Mouse (Mus musculus): ENCODE data around the gene Wdr92. TPM values are rescaled to one million over a fixed set of nuclear protein-coding genes. Genes with fewer than 3 reads are reported as not detected.
"Not testable (repeated sequence)": the region's sequence is repeated elsewhere in the genome, so short reads cannot be mapped to it uniquely, and the experiment has no call there.

The Wdr92 gene
- total RNA-seq, 4 experiments from 2014 or later = 17.0 to 21.0 (median 17.6) TPM

DNA sequence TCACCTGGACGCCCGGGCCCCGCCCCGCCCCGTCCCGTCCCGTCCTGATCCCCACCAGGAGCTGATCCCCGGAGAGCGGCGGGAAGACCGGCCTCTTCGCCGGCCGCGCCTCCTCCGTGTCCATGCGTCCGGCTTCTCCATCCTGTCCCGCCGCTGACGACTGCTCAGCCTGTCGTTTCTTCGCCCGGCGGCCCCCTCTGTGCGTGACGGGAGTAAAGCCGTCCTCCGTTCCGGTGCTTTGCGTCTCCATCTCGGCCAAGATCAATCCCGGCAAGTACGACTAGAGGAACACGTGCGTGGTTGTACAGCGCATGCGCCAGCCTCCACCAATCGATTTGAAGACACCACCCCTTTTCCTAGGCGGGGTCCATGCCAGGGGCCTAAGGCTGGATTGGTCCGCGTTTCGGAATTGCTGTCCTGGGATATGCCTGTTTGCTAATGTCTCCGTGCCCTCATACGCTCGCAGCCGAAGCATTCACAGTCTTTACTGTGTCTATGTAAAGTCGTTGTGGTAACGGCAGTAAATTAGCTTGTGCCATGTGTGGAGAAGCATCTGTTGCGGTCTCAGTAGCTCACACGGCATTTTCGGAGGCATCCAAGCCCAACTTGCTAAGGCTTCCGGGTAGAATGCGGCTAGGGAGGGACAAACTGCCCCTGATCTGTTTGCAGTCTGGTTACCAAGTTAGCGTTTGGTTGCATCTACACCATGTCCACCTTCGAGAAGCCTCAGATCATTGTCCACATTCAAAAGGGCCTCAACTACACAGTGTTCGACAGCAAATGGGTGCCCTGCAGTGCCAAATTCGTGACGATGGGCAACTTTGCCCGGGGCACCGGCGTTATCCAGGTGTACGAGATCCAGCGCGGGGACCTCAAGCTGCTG lies 29.6 kb downstream of the Wdr92 start, which contains the start of gene Pno1:
Gene Pno1 (minus strand): TSS at position 311 of the 883 bp plus-strand sequence.
- peak; percentile 94 for DNase-seq

DNA sequence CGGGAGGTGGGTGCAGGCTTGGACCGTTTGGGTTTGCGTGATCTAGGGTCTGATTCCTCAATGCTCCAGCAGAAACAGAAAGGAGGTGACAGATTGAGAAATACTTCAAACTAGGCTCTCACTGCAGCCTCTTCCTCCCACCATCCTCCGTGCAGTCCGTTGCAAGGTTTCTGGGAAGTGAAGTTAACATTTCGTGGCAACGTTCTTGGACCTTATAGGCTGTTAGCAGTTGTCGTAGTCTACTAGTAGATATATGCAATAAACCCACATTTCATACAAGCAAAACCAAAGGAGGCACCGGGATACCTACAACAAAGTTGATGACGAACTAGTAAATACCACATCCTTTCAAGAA lies 30.2 kb downstream of the Wdr92 start:
- DNase-seq = no peak

DNA sequence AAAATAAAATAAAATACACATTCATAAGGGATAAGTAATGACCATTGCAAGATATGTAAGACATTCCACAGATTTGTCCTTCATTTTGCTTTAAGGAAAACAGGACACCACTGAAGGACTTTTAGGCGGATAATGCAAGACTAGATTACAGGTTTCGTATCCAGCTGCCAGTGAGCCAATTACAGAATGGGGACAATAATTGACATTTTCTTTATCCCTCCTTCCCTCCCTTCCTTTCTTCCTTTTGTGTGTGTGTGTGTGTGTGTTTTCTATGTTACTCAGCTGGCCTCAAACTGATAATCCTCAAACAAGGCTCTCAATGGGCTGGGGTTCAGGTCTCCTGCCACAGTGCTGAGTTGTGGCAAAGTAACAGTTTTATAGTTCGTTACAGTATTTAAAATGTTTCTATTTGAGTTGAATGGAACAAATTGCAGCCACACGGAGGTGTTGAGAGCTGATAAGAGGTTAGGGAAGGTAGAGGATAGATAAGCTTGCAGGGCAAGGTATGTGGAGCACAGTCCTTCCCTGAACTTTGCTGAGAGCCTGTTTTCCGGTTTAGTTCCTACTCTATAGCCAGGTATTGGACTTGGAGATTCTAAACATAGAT lies 31.1 kb downstream of the Wdr92 start:
- no peak for DNase-seq

DNA sequence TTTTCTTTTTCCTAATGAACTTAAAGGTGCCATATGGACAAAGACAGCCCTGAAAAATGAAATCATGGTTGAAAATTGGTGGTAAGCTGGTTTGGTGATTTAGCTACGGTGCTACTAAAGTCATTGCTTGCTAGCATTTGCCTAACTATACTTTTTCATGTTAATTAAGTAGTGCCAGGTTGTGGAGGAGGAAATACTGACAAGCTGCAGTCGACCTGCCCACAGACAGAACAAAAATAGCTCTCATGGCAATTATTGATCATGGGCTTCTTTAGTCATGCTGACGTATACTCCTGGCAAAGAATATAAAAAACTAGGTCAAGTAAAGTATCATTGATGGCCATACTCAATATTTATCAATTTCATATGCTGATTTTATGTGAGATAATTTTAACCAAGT lies 33.6 kb downstream of the Wdr92 start:
- DNase-seq = no peak

DNA sequence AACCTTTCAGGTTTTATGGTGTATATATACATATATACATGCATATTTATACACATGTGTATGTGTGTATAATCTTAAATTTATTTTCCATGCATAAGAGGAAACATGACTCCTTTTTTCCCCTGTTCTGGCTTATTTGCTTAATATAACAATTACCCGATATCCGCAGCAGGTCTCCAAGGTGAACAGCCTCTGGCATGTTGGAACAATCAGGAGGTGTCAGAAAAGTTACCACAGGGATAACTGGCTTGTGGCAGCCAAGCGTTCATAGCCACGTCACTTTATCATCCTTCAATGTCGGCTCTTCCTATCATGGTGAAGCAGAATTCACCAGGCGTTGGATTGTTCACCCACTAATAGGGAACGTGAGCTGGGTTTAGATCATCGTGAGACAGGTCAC lies 39.2 kb downstream of the Wdr92 start:
- DNase-seq = no peak

DNA sequence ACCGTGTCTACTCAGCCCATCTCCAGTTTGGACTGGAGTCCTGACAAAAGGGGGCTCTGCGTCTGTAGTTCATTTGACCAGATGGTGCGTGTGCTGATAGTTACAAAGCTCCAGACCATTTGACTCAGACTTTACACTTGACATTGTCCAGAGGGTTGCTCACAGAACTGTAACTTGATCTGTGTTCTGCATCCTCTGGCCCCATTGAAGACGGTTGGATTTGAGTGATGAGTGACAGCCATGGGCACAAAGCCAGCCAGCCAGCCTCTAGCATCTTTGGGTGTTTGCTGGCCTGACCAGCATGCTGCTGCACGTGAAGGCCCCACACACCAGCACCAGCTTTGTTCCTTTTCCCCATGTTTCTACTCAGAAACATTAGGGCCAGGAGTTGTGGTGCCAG lies 50.9 kb downstream of the Wdr92 start:
- no peak for DNase-seq

DNA sequence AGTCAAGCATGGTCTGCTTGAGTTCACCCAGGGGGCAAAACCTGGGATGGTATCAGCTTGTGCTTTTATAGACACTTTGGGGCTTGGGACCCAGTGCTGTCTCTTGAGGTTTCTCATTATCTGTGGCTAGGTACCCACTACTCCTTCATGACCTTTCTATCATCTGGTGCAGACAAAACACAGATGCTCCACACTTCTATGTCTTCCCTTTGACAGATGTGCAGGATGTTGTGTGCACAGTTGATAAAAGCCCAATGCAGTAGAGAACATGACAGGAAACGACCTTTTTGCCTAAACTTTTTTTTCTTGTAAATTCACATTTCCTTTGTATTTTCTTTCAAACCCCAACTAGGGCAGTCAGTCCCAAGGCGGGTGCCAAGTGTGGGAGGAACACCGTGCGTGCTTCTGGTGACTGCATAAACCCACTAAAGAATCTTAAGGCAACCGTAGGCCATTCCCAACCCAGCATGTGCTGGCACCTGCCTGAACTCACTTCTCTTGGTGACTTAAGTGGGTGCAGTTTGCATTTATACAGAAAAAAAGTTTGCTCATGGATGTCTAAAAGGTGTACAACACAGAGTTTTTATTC lies 54.6 kb downstream of the Wdr92 start:
- no peak for DNase-seq

DNA sequence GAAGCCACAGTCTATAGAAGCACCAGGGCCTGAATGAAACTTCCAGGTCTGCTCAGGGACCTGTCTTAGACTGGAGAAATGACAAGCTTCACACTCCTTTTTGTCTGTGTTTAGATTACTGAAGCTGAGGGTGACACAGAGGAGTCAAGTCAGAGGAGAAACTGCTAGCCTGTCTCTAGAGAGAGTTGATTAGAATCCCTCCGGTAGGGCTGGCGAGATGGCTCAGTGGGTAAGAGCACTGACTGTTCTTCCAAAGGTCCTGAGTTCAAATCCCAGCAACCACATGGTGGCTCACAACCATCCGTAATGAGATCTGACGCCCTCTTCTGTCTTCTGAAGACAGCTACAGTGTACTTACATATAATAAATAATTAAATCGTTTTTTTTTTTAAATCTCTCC lies 56.7 kb downstream of the Wdr92 start:
- not testable (repeated sequence) for DNase-seq

DNA sequence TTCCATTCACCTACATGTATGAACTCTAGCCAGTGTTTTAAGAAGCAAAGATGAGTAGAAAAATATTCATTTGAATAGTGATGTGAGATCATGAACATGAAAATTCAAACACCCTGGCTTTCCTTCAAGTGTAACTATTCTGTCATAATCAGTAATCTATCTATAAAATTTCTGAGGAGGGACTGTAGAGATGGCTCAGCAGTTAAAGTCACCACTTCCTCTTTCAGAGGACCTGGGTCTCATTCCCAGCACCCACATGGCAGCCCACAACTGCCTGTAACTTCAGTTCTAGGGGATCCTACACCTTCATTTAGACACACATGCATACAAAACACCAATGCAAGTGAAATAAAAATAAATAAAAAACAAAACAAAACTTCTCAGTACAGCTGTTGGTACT lies 66.8 kb downstream of the Wdr92 start:
- no peak for DNase-seq

DNA sequence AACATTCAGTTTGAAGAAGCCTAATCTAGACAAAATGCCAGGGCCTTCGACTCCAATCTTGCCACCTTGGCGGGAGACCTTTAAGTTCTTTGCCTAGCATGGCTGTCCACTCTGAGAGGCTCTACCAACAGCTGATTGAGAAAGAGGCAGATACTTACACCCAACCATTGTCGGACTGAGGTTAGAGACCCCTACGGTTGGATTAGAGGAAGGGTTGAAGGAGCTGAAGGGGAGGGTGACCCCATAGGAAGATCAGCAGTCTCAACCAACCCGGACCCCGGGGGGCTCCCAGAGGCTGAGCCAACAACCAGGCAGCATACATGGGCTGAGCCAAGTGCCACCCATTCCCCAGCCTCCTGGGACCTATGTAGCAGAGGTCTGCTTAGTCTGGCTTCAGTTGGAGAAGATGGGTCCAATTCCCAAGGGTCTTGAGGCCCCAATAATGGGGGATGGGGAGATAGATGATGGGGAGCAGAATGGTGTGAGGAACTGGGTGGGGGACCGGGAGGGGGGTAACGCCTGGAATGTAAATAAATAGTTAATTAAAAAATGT lies 75.0 kb downstream of the Wdr92 start:
- DNase-seq = no peak

DNA sequence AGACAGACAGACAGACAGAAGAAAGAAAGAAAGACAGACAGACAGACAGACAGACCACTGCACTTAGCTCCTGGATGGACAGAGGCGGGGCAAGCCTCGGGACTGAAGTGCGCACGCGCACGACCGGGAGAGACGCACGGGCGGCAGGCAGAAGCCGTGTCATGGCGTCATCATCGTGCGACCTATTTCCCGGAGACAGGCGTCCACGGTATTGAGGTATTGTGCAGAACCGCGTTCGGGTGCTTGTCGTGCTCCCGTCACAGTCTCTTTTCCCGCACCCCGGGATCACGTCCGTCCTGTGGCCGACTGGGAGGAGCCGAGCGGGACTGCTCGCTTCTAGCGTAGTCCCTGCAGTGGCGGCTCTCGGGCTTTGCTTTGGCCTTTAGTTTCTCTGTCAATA lies 75.5 kb downstream of the Wdr92 start, which contains the start of gene C1d:
Gene C1d (plus strand): TSS at position 137 of the 400 bp plus-strand sequence.
- DNase-seq = peak; percentile 91

DNA sequence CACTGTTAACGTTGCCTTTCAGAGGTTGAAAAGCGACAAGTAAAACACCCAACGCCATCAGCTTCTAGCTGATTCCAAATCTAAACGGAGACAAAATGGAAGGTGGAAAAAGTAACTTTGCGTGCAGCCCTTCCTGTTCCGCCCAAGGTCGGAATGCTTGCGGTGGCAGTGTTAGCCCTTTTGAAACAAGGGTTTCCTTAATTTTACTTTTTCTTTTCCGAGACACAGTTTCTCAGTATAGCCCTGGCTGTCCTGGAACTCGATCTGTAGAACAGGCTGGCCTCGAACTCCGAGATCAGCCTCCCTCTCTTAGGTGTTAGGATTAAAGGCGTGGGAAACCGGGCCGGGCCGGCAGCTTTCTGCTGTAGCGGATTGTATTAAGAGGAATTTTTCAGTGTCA lies 76.0 kb downstream of the Wdr92 start:
- DNase-seq = peak; percentile 7

DNA sequence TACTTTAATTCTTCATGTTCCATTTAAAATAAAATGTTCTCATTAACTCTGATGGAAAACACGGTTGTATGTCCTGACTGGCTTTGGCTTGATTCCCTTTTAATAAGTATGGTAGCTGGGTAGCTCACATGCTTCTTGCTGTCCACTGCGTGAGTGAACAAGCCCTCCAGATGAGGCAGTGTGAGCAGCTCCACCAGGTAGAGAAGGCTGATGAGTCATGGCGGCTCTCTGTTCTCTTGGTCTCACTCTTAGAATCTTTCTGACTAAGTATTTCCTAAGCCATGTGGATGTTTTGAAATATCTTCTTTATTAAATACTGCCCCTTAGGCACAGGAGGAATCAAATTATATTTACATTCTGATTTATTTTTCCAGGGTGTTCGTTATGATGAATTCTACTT lies 85.3 kb downstream of the Wdr92 start:
- DNase-seq = no peak

DNA sequence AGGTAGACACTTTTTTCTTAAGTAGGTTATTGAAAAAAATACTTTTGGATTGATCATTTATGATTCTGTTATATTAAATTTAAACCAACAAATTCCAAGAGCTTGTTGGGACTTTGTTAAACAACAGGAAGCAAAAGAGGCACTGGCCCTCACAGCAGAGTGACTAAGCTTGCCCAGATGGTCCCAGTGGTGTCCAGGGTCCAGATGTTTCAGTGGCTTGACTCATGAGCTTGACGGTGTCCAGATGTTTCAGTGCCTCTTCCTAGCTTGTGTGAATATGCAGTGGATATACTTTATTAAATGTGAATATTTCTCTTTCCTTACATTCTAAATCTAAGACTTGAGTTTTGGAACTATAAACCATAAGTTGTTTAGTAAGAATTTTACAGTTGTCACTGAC lies 86.9 kb downstream of the Wdr92 start:
- no peak for DNase-seq

DNA sequence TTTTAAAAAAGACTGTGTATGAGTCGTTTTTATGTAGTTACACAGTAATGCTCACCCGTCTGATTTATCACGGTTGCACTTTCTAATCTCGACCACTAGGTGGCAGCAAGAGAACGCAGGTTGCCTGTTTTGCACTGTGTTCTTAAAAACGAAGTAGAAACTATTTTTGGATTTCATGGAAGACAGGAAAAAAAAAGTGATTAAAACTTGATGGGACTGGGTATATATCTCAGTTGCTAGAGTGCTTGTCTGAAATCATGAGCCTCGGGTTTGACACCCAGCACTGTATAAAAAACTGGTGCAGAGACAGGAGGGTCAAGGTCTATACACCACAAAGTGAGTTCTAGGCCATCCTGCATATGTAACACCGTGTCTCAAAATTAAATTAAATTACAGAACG lies 98.1 kb downstream of the Wdr92 start:
- DNase-seq = no peak

Other genes with a start within 250 kb of the Wdr92 start
- under 1 TPM; 0.12 to 0.75 (median 0.35) TPM for gene Fbxo48, start 230.7 kb upstream of the Wdr92 start, total RNA-seq (2022)
- 10 to 100 TPM; 15.4 to 34.1 (median 24.1) TPM for gene Cnrip1, start 130.5 kb upstream of the Wdr92 start, total RNA-seq (2022)
- gene Plek, start 129.7 kb upstream of the Wdr92 start, total RNA-seq (2022) = 10 to 100 TPM in 1 of 4 experiments, 1 to 10 TPM in 3; 4.6 to 11.9 (median 7.8) TPM
- 100 to 1,000 TPM in 1 of 4 experiments, 10 to 100 TPM in 3; 83.1 to 104 (median 96.8) TPM for gene Ppp3r1, start 22.8 kb upstream of the Wdr92 start, total RNA-seq (2022)
- gene Pno1, start 29.5 kb downstream of the Wdr92 start, total RNA-seq (2022) = 10 to 100 TPM; 41.8 to 58.2 (median 53.6) TPM
- 10 to 100 TPM; 56.4 to 68.5 (median 63.4) TPM for gene C1d, start 75.5 kb downstream of the Wdr92 start, total RNA-seq (2022)